Mouse (Mus musculus) splenic B cell, adult 2 months (primary cell): ENCODE results near the gene Zmynd10.

Source experiments
- DNase-seq: peaks from one replicate; pipeline ENCODE4 v3.0.0-alpha.2; 2011; ENCODE audit warnings: low read depth, low spot score
- H3K27me3 ChIP-seq: 2 replicates; pipeline ENCODE4 v1.6.1; 2012; ENCODE audit warnings: mild to moderate bottlenecking, low read length, moderate library complexity, mixed read lengths; ENCODE audit not compliant: control insufficient read depth, poor library complexity, insufficient read depth, severe bottlenecking
- H3K36me3 ChIP-seq: 2 replicates; pipeline ENCODE4 v1.6.1; 2012; ENCODE audit warnings: mild to moderate bottlenecking, low read length, moderate library complexity, mixed read lengths; ENCODE audit not compliant: control insufficient read depth, poor library complexity, insufficient read depth, severe bottlenecking

Zmynd10 gene

DNA sequence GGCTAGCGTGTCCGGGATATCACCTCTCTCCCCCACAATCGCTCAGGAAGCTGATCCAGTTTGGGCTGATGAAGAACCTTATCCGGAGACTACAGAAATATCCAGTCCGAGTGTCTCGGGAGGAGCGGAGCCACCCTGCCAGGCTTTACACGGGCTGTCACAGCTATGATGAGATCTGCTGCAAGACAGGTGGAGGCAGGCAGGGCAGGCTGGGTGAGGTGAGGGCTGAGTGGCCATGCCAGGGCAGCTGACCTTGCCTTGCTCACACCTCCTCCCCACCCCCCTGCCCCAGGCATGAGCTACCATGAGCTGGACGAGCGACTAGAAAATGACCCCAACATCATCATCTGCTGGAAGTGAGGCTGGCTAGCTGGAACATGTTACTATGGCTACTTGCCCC is 1.9 kb upstream of the Zmynd10 start:
- no peak for DNase-seq
- Histone ChIP-seq H3K36me3 (peaks cover 4% of the 10 kb centered on the region; the same call in 1 of the 2 replicates), H3K27me3 (no peaks in the 10 kb centered on the region)

DNA sequence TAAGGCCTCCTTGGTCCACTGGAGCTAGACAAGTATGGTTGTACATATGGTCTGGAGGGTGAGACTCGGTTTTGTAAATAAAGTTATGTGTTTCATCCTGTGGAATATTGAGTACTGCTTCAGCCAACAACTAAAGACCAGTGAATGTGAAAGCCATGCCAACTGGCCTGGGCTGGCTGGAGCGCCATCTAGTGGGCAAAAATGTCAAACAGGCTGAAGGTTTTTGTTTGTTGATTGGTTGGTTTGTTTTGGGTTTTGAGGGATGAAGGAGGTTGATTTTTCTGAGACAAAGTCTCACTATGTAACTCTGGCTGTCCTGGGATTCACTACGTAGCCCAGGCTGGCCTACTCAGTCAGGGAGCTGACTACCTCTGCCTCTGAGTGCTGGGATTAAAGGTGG is 1.5 kb upstream of the Zmynd10 start:
- Histone ChIP-seq H3K27me3 (no peaks in the 10 kb centered on the region), H3K36me3 (peaks cover 4% of the 10 kb centered on the region; the same call in 1 of the 2 replicates)
- DNase-seq: peak; percentile 85

DNA sequence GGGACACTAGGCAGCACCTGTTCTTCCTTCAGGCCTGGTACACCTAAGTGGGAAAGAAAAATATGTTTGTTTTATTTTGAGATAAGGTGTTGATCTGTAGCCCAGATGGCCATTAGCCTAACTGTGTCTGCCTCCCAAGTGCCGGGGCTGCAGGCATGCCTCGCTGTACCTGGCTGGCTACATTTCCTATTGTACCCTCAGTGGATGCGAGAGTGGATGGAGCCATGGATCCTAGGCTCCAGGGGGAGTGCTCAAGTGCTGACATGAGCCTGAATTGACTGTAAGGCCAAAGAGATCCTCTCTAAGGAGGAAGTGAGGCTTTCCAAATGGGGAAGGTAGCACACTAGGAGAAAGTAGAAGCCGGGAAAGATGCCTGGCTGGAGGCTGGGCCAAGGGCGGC is 859 bp downstream of the Zmynd10 start:
- peaks cover 4% of the 10 kb centered on the region; the same call in 1 of the 2 replicates for H3K36me3 ChIP-seq
- DNase-seq: no peak
- no peaks in the 10 kb centered on the region for H3K27me3 ChIP-seq

DNA sequence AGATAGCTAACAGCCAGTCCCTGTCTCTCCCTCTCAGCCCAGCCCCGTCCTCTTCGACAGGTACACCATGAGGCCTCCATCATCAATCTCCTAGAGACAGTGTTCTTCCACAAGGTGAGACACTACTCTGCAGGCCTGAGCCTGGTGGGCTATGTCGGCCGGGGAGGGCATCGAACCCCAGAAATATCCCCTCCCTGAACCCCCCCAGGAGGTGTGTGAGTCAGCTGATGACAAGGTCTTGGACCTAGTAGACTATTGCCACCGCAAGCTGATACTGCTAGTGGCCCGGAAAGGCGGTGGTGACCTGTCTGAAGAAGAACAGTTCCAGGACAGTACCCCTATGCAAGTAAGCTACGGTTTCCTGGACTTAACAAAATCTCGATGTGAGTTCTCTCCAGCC is 1.7 kb downstream of the Zmynd10 start:
- peaks cover 2% of the 10 kb centered on the region; the same call in 1 of the 2 replicates for H3K36me3 ChIP-seq
- DNase-seq: no peak
- H3K27me3 ChIP-seq: no peaks in the 10 kb centered on the region

DNA sequence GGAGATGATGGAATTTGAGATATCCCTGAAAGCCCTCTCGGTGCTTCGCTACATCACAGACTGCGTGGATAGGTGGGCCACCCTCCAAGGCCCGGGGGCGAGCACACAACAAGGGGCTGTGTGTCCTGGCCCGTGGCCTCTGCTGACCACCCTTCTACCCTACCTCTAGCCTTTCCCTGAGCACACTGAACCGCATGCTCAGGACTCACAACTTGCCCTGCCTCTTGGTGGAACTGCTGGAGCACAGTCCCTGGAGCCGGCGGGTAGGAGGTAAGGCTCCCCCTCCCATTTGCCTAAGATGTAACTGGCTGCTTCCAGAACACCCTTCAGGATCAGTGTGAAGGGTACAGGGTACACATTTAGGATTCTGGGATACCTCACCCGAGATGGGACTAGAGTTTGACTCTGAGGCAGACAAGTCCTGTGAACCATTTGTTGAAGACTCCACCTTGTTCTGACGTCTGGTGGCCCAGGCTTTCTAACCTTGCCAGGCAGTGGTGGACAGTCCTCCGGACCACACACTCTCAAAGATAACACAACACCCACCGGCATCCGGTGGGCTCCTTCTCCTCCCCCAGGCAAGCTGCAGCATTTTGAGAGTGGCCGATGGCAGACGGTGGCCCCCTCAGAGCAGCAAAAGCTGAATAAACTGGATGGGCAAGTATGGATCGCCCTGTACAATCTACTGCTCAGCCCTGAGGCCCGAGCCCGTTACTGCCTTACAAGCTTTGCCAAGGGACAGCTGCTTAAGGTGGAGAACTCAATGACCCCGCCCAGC is 2.4 kb downstream of the Zmynd10 start:
- H3K36me3 ChIP-seq: peaks cover 2% of the 10 kb centered on the region; the same call in 1 of the 2 replicates
- DNase-seq: no peak
- no peaks in the 10 kb centered on the region for H3K27me3 ChIP-seq

DNA sequence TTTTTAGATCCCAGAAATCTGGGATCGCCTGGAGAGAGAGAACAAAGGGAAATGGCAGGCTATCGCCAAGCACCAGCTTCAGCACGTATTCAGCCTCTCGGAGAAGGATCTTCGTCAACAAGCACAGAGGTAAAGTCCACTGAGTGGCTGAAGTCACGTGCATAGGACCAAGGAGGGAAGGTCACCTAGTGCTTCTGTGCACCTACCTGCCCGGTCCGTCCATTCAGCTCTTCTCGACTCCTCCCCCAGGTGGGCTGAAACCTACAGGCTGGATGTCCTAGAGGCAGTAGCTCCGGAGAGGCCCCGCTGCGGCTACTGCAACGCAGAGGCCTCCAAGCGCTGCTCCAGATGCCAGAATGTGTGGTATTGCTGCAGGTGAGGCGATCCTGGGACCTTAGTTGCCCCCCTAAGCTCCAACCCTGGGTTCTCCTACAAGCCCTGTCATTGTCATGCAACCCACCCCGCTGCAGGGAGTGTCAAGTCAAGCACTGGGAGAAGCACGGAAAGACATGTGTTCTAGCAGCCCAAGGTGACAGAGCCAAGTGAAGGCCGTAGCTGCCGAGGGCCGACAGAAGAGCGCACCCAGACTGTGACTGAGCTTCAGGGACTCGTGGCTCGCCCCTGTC is 3.5 kb downstream of the Zmynd10 start:
- no peaks in the 10 kb centered on the region for H3K27me3 ChIP-seq
- H3K36me3 ChIP-seq: no peaks in the 10 kb centered on the region
- DNase-seq: no peak

DNA sequence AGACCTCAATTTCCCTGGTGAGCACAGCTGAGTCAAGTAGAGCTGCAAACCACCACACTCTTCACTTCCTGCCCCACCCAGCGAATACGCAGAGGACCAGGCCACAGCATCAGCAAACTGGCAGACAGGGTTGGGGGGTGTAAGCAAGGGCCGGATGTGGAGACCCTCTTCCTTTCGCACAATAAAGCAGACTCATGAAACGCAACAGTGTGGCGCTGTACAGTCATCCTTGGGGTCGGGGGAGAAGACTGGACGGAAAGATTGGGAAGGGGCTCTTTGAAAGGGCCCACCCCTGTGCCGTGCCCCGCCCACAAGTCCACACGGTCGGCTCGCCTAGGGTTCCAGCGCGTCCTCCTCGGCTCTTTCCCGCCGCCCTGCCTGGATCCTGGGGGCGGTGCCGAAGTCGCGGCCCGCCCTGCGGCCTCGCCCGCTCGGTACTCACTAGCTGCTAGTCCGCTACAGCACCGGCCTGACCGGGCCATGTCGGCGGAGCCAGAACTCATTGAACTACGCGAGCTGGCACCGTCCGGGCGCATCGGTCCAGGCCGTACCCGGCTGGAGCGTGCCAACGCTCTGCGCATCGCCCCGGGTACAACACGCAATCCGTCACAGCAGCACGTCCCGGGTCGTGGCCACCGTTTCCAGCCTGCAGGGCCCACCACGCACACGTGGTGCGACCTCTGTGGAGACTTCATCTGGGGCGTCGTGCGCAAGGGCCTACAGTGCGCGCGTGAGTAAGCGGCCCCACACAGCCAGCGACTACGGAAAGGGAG is 4.2 kb downstream of the Zmynd10 start, which contains the start of gene Rassf1:
Gene Rassf1 (plus strand): TSS at position 439 of the 773 bp plus-strand sequence.
- no peaks in the 10 kb centered on the region for H3K27me3 ChIP-seq
- DNase-seq: peak; percentile 85
- H3K36me3 ChIP-seq: no peaks in the 10 kb centered on the region

DNA sequence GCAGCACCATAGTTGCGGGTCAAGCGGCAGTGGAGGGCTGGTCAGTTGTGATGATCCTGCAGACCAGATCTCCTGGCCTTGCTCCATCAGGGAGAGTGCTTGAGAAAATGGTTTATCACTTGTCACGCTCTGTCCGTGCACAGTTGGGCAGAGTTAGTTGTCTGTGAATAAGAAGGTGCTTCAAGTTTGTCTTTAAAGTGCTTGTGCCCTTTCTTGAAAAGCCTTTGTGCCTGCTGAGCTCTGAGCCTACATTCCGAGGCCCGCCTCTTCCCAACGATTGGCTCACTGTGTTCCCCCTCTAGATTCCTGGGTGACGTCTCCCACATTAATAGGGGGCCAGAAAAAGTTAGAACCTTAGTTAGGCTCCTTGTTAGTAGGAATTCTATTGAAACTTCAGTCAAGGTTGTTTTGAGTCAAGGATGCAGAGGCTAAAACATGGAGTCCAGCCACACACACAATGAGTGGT is 4.8 kb downstream of the Zmynd10 start:
- Histone ChIP-seq H3K27me3 (no peaks in the 10 kb centered on the region), H3K36me3 (no peaks in the 10 kb centered on the region)
- DNase-seq: no peak

DNA sequence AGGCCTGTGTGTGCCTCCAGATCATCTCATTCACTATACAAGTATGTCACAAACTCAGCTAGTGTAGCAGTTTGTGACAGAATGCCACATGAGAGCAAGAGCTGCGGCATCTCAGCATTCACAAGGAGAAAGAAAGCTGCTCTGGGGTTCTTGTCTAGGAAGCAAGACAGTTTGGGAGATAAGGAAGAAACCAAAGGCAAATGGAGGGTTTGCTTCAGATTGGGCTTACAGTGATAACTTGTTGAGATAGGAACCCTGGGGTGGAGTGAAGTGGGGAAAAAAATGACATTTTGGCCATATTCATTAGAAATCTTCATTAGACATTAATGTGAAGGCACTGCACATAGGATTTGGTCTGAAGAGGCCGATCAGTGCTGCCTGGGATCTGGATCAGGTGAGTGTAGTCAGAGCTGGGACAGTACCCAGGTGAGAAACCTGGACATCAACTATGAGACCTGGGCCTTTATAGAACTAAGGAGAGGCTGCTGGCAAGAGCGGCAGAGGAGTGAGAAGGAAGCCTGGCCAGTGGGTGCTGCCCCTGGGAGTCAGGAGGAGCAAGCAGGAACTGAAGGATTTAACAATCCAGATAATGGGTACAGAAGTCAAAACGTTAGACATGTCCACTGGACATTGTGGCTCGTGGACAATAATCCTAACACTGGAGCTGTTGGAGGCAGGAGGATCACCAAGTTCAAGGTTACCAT is 5.7 kb downstream of the Zmynd10 start:
- H3K36me3 ChIP-seq: peaks cover 4% of the 10 kb centered on the region
- DNase-seq: no peak
- H3K27me3 ChIP-seq: no peaks in the 10 kb centered on the region

DNA sequence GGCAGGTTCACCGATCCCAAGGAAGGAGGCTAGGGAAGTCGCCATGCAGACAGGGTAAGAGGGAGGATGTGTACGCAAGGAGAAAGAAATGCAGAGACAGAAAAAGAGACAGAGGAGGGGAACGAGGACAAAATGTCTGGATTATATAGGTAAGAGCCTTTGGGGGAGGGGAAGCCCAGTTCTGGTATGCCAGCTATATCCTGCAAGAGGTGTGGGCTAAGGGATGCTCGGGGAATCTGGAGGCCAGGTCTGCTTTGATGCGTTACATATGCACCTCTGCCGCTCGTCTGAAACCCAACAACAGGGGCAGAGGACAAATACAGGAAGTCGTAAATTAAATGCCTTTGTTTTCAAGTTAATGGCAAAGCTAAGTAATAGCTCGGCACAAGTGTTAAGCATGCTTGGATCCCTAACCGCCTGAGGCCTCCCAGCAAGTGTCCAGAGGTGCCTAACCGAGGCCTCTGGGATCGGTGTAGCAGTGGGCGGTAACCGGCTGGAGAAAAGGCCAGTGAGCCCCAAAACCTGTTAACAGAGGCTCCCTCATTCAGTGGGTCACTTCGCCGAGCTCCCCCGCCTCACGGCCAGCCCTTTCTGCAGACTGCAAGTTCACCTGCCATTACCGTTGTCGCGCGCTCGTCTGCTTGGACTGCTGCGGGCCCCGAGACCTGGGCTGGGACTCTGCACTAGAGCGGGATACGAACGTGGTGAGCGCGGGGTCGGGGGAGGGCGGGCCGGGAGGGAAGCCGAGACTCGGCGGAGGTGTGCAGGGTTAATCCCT is 6.6 kb downstream of the Zmynd10 start:
- peak; percentile 42 for DNase-seq
- peaks cover 10% of the 10 kb centered on the region for H3K36me3 ChIP-seq

DNA sequence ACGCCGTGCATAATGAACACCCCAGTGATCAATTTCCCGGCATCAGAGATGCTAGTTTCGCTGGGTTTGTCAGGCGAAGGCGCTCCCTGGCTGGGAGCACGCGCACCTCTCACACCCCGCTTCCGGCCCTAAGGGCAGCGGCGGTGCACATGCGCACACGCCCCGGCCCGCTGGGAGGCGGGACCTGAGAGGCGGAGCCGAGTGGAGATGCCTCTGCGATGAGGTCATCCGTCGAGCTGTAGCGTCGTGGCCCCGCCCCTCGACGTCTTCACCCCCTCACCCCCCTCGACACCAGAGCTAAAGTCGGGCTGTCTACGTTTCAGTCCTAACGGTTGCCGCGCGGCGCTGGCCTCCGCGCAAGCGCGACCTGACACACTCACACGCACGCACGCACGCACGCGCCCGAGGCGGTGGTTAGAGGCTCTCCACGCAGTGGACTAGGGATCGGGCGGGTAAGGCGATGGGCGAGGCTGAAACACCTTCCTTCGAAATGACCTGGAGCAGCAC is 7.3 kb downstream of the Zmynd10 start:
- peaks cover 10% of the 10 kb centered on the region for H3K36me3 ChIP-seq
- H3K27me3 ChIP-seq: no peaks in the 10 kb centered on the region
- peak; percentile 99 for DNase-seq

More for the DNA sequence above, 6.6 kb downstream of the Zmynd10 start:
- H3K27me3 ChIP-seq: no peaks in the 10 kb centered on the region

DNA sequence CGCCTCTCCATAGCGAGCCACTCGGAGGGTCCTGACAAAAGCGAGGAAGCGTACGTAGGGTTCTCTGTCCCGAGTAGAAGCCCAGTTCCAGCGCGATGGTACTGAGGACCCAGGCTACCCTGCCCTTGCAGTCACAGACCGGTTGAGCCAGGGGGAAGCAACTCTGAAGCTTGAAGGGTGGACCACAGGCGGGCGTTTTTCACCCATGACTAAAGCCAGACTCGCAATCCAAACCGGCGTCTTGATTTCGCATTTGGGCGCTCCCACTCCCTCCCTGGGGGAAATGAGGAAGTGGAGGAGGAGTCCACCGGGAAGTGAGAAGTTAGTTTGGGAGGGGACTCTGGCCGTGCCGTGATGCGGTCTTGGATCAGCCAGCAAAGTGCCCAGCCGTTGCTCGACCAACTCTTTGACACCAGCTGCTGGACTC is 7.9 kb downstream of the Zmynd10 start:
- H3K36me3 ChIP-seq: peaks cover 12% of the 10 kb centered on the region
- H3K27me3 ChIP-seq: no peaks in the 10 kb centered on the region
- DNase-seq: peak; percentile 68

DNA sequence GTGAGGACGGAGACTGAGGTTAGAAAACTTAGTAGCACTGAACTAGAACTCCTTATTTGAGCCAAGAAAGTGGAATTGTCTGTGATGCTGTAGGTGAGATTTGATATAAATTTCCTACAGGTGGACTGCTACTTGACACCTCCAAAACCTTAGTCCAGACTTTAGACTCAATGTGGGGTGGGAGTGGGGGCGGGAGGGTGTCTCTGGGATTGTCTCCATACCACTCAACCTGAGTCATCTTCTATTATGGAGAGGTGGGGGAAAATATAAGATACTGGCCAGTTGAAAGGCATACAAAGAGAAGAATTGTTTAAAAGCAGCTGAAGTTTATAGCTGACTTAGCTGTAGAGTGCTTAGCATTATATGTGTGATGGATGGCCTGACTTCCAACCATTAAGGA is 8.6 kb downstream of the Zmynd10 start:
- H3K36me3 ChIP-seq: peaks cover 12% of the 10 kb centered on the region
- DNase-seq: no peak
- no peaks in the 10 kb centered on the region for H3K27me3 ChIP-seq
